Mouse (Mus musculus) ovary, postnatal 14 days (tissue): Measurements from ENCODE around the gene Gm11238.
"Not testable (repeated sequence)": the region's sequence is repeated elsewhere in the genome, so short reads cannot be mapped to it uniquely, and the experiment has no call there.

Experiments
- DNase-seq: peaks from one replicate; pipeline ENCODE4 v3.0.0; 2022; ENCODE audit warnings: low spot score

The Gm11238 gene

DNA sequence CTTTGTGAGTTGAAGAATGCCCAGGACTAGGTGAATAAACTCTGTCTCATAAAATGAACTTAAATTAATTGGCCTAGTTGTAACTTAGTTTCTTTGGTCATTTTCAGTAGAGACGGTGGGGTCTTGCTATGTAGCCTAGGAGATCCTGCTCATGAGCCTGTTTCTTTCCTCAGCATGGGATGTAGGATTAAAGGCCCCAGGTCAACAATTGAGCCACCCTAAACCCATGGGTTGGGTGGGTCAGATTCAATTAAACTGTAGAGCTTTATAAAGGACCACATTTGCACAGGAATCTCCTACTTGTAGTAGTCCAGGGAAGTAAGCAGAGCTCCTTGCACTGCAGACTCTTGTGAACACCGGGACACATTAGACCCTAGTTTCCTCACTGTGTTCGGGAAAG, at the start of gene Gm11238:
Gm11238 (plus strand) TSS at position 301 of the 400 bp plus-strand sequence.
- DNase-seq, result not testable (repeated sequence)

DNA sequence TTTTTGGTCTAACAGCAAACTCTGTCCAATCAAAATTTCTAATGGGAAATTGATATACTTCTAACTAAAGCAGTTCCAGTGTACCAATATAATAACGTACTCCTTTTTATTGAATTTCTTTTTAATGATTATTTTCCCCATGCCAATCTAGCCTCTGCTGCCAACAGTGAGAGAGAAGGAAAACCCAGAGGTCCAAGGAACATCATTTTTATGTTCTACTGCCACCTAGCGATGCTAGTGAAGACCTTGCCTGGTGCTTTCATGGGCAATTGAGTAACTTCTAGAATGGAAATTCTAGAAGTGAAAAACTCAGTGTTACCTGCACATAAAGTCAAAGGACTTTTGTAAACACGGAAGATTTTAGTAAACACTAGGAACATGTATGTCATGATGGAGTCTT, 8.4 kb upstream of the Gm11238 start:
- DNase-seq, result no peak

DNA sequence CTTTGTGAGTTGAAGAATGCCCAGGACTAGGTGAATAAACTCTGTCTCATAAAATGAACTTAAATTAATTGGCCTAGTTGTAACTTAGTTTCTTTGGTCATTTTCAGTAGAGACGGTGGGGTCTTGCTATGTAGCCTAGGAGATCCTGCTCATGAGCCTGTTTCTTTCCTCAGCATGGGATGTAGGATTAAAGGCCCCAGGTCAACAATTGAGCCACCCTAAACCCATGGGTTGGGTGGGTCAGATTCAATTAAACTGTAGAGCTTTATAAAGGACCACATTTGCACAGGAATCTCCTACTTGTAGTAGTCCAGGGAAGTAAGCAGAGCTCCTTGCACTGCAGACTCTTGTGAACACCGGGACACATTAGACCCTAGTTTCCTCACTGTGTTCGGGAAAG, 15.0 kb downstream of the Gm11238 start, which contains the start of gene Gm11237:
Gm11237 (plus strand) TSS at position 301 of the 400 bp plus-strand sequence.
- DNase-seq, result not testable (repeated sequence)

DNA sequence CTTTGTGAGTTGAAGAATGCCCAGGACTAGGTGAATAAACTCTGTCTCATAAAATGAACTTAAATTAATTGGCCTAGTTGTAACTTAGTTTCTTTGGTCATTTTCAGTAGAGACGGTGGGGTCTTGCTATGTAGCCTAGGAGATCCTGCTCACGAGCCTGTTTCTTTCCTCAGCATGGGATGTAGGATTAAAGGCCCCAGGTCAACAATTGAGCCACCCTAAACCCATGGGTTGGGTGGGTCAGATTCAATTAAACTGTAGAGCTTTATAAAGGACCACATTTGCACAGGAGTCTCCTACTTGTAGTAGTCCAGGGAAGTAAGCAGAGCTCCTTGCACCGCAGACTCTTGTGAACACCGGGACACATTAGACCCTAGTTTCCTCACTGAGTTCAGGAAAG, 30.1 kb downstream of the Gm11238 start, which contains the start of gene Gm11236:
Gm11236 (plus strand) TSS at position 301 of the 400 bp plus-strand sequence.
- DNase-seq, result not testable (repeated sequence)

DNA sequence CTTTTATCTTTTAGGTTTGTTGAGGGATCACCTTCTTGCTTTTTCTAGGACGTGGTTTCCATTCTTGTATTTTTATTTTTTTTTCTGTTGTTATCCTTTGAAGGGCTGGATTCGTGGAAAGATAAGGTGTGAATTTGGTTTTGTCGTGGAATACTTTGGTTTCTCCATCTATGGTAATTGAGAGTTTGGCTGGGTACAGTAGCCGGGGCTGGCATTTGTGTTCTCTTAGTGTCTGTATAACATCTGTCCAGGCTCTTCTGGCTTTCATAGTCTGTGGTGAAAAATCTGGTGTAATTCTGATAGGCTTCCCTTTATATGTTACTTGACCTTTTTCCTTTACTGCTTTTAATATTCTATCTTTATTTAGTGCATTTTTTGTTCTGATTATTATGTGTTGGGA, 54.2 kb downstream of the Gm11238 start:
- DNase-seq, result not testable (repeated sequence)

DNA sequence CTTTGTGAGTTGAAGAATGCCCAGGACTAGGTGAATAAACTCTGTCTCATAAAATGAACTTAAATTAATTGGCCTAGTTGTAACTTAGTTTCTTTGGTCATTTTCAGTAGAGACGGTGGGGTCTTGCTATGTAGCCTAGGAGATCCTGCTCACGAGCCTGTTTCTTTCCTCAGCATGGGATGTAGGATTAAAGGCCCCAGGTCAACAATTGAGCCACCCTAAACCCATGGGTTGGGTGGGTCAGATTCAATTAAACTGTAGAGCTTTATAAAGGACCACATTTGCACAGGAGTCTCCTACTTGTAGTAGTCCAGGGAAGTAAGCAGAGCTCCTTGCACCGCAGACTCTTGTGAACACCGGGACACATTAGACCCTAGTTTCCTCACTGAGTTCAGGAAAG, 60.4 kb downstream of the Gm11238 start, which contains the start of gene Gm11239:
Gm11239 (plus strand) TSS at position 301 of the 400 bp plus-strand sequence.
- not testable (repeated sequence) for DNase-seq

DNA sequence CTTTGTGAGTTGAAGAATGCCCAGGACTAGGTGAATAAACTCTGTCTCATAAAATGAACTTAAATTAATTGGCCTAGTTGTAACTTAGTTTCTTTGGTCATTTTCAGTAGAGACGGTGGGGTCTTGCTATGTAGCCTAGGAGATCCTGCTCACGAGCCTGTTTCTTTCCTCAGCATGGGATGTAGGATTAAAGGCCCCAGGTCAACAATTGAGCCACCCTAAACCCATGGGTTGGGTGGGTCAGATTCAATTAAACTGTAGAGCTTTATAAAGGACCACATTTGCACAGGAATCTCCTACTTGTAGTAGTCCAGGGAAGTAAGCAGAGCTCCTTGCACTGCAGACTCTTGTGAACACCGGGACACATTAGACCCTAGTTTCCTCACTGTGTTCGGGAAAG, 75.5 kb downstream of the Gm11238 start, which contains the start of gene Gm428:
Gm428 (plus strand) TSS at position 301 of the 400 bp plus-strand sequence.
- DNase-seq, result not testable (repeated sequence)
